Mouse (Mus musculus) liver, adult 2 months (tissue): Measurements from ENCODE around the gene Fxyd7.

Experiments used
- CTCF ChIP-seq: fragments of 200-500 bp; IDR thresholded peaks from 2 replicates; pipeline ENCODE4 v1.5.1; 2011; ENCODE audit warnings: low read depth, low read length, control low read depth
- POLR2A ChIP-seq: fragments of 200-500 bp; IDR thresholded peaks from 2 replicates; pipeline ENCODE4 v1.6.1; 2011; ENCODE audit warnings: low read length, control low read depth; ENCODE audit not compliant: insufficient read depth; ENCODE audit errors: extremely low read depth

GRCm38 (mm10) chr7:31085171-31085570 is 33.9 kb upstream of the Fxyd7 start:
- no peak for TF ChIP-seq POLR2A
- no peak for TF ChIP-seq CTCF
